Mouse (Mus musculus) intestine, embryonic 14.5 days (tissue): ENCODE results near the gene Ptbp3. TPM values are rescaled to one million over a fixed set of nuclear protein-coding genes. Genes with fewer than 3 reads are reported as not detected.

Experiments used
- ATAC-seq: fragments of 200-750 bp; cut with Nextera tagmentation; replicated peaks from 2 replicates; pipeline ENCODE4 v1.8.0; 2017; ENCODE audit warnings: low read depth, moderate number of reproducible peaks, moderate TSS enrichment, moderate library complexity; ENCODE audit not compliant: low FRiP score, low TSS enrichment
- DNase-seq: peaks from one replicate; pipeline ENCODE4 v3.0.0-alpha.2; 2018; ENCODE audit warnings: low spot score
- H3K27ac ChIP-seq: fragments of 300-500 bp; sonication (generic); 2 replicates; pipeline ENCODE4 v1.5.1; 2014; ENCODE audit warnings: low read depth, mild to moderate bottlenecking, control low read depth
- H3K27me3 ChIP-seq: fragments of 300-500 bp; sonication (generic); replicated peaks from 2 replicates; pipeline ENCODE4 v1.6.1; 2014; ENCODE audit warnings: low read length, control low read depth; ENCODE audit not compliant: control insufficient read depth, insufficient read depth
- H3K36me3 ChIP-seq: fragments of 300-500 bp; sonication (generic); 2 replicates; pipeline ENCODE4 v1.6.1; 2014; ENCODE audit warnings: low read length, control low read depth; ENCODE audit not compliant: control insufficient read depth, insufficient read depth
- H3K4me1 ChIP-seq: fragments of 300-500 bp; sonication (generic); replicated peaks from 2 replicates; pipeline ENCODE4 v1.6.1; 2014; ENCODE audit warnings: low read length, control low read depth, mixed read lengths; ENCODE audit not compliant: control insufficient read depth, insufficient read depth
- H3K4me2 ChIP-seq: fragments of 300-500 bp; sonication (generic); 2 replicates; pipeline ENCODE4 v1.6.1; 2014; ENCODE audit warnings: low read length
- H3K4me3 ChIP-seq: fragments of 300-500 bp; sonication (generic); 2 replicates; pipeline ENCODE4 v1.5.1; 2014; ENCODE audit warnings: low read depth, low read length, control low read depth, mixed read lengths
- H3K9ac ChIP-seq: fragments of 300-500 bp; sonication (generic); 2 replicates; pipeline ENCODE4 v1.6.1; 2014; ENCODE audit warnings: mild to moderate bottlenecking, low read length
- H3K9me3 ChIP-seq: fragments of 300-500 bp; sonication (generic); 2 replicates; pipeline ENCODE4 v1.6.1; 2016; ENCODE audit warnings: low read length, control low read depth; ENCODE audit not compliant: control insufficient read depth
- WGBS: fragments of 180-500 bp; shearing (Covaris S2); extraction: QIAGEN DNeasy Blood & Tissue Kit; methylation state at CpG from one replicate; pipeline ENCODE4 v1.1.7; 2014; 5-methylcytosine and 5-hydroxymethylcytosine counted together
- polyA plus RNA-seq: library from polyadenylated mRNA; unstranded; fragments of >200 nt; fragmentation: Nextera tagmentation; extraction: Ambion mirVana; gene quantifications from 2 replicates; pipeline ENCODE4 v1.2.1, GENCODE M21; 2014

Gene Ptbp3
- polyA plus RNA-seq, 1 experiment from 2014 or later, result 73.7 TPM

- ATAC-seq, result 0 out of 2 replicates have a peak, but pooled peaks have one; percentile 23
- Histone ChIP-seq H3K9ac (no peak overlapping the region), H3K27me3 (no peaks in the 10 kb centered on the region), H3K4me2 (no peak overlapping the region), H3K27ac (no peak overlapping the region), H3K4me3 (no peak overlapping the region), H3K4me1 (no peaks in the 10 kb centered on the region), H3K36me3 (0 out of 2 replicates have a peak, but pooled peaks cover 4% of the 10 kb centered on the region), H3K9me3 (no peaks in the 10 kb centered on the region)
- DNase-seq, result no peak
Observed at GRCm38 (mm10) chr4:59422808-59423207, 126.4 kb downstream of the Ptbp3 start.

- Histone ChIP-seq H3K9ac (no peak overlapping the region), H3K27ac (no peak overlapping the region), H3K27me3 (no peaks in the 10 kb centered on the region), H3K36me3 (0 out of 2 replicates have a peak, but pooled peaks cover 4% of the 10 kb centered on the region), H3K4me1 (no peaks in the 10 kb centered on the region), H3K4me2 (no peak overlapping the region), H3K9me3 (no peaks in the 10 kb centered on the region), H3K4me3 (no peak overlapping the region)
- 28% methylated on average over 5 of the region's 5 CpGs for WGBS
- ATAC-seq, result no peak
- DNase-seq, result no peak
Observed at GRCm38 (mm10) chr4:59422025-59422783, 127.0 kb downstream of the Ptbp3 start.

Other genes starting within 250 kb of the Ptbp3 start
- gene Susd1, start 110.7 kb downstream of the Ptbp3 start, polyA plus RNA-seq, result 8.0 and 8.3 TPM in 2 replicates
- 15.8 and 17.5 TPM in 2 replicates for gene Hsdl2, start 32.2 kb upstream of the Ptbp3 start, polyA plus RNA-seq
- gene E130308A19Rik, start 76.8 kb upstream of the Ptbp3 start, polyA plus RNA-seq, result 22.0 and 24.1 TPM in 2 replicates